Mouse (Mus musculus) adrenal gland, adult 2 months (tissue): ENCODE data around the gene Ss18l2. TPM values are rescaled to one million over a fixed set of nuclear protein-coding genes. Genes with fewer than 3 reads are reported as not detected.

Experiments used
- DNase-seq: peaks from one replicate; pipeline ENCODE4 v3.0.0; 2021
- polyA plus RNA-seq: library from polyadenylated mRNA; depleted of rRNA; stranded (reverse); fragments of >200 nt; gene quantifications from 2 replicates; pipeline ENCODE4 v1.2.3, GENCODE M21; 2012; rRNA removed
- total RNA-seq, 2 experiments: library from RNA; stranded (reverse); gene quantifications; 2 replicates each; pipeline ENCODE4 v1.2.3; 2021

Gene Ss18l2
- total and polyA plus RNA-seq, 3 experiments = 20.3 to 47.7 (median 45.8) TPM

- DNase-seq = peak; percentile 73
Observed at GRCm38 (mm10) chr9:121759091-121760081, 49.3 kb downstream of the Ss18l2 start, which contains the start of gene Zfp651. TSS of gene Zfp651 (plus strand) at chr9:121759330.

GRCm38 (mm10) chr9:121760271-121761090, 50.4 kb downstream of the Ss18l2 start:
- DNase-seq = peak; percentile 84

- peak; percentile 75 for DNase-seq
Observed at GRCm38 (mm10) chr9:121761091-121761665, 51.0 kb downstream of the Ss18l2 start.

GRCm38 (mm10) chr9:121761787-121762186, 51.7 kb downstream of the Ss18l2 start:
- no peak for DNase-seq

- DNase-seq = no peak
Observed at GRCm38 (mm10) chr9:121762248-121762647, 52.1 kb downstream of the Ss18l2 start.

GRCm38 (mm10) chr9:121762761-121763160, 52.6 kb downstream of the Ss18l2 start:
- DNase-seq = no peak

Other genes starting within 250 kb of the Ss18l2 start
- gene Cck, start 214.6 kb upstream of the Ss18l2 start, total RNA-seq = 1 to 10 TPM in 1 of 2 experiments, not detected in 1; 1.2 TPM
- 1.3 and 4.0 TPM in 2 replicates for gene Cck, start 214.6 kb upstream of the Ss18l2 start, polyA plus RNA-seq
- not detected for gene Lyzl4, start 68.2 kb upstream of the Ss18l2 start, total RNA-seq
- gene Lyzl4, start 68.2 kb upstream of the Ss18l2 start, polyA plus RNA-seq = 0.10 and 0.11 TPM in 2 replicates
- gene Vipr1, start 67.6 kb upstream of the Ss18l2 start, total RNA-seq = 1 to 10 TPM in 1 of 2 experiments, under 1 TPM in 1; 0.81 to 1.3 TPM
- 0.51 and 0.61 TPM in 2 replicates for gene Vipr1, start 67.6 kb upstream of the Ss18l2 start, polyA plus RNA-seq
- gene Sec22c, start 4.8 kb upstream of the Ss18l2 start, total RNA-seq = 1 to 10 TPM; 5.0 to 5.4 TPM
- 10.1 TPM in 2 replicates for gene Sec22c, start 4.8 kb upstream of the Ss18l2 start, polyA plus RNA-seq
- gene Nktr, start 8.8 kb downstream of the Ss18l2 start, total RNA-seq = 10 to 100 TPM; 54.2 to 83.7 TPM
- 24.9 and 25.0 TPM in 2 replicates for gene Nktr, start 8.8 kb downstream of the Ss18l2 start, polyA plus RNA-seq
- 10 to 100 TPM; 26.6 to 49.7 TPM for gene Zfp651, start 49.0 kb downstream of the Ss18l2 start, total RNA-seq
- gene Zfp651, start 49.0 kb downstream of the Ss18l2 start, polyA plus RNA-seq = 36.6 and 51.5 TPM in 2 replicates
- not detected for gene Klhl40, start 67.3 kb downstream of the Ss18l2 start, total RNA-seq
- not detected in 2 replicates for gene Klhl40, start 67.3 kb downstream of the Ss18l2 start, polyA plus RNA-seq
- not detected for gene Hhatl, start 82.2 kb downstream of the Ss18l2 start, total RNA-seq
- gene Hhatl, start 82.2 kb downstream of the Ss18l2 start, polyA plus RNA-seq = 0.13 and 0.17 TPM in 2 replicates
- gene Ccdc13, start 129.1 kb downstream of the Ss18l2 start, total RNA-seq = 1 to 10 TPM in 1 of 2 experiments, under 1 TPM in 1; 0.63 to 1.0 TPM
- gene Ccdc13, start 129.1 kb downstream of the Ss18l2 start, polyA plus RNA-seq = 0.26 and 1.2 TPM in 2 replicates
- 100 to 1,000 TPM in 1 of 2 experiments, 10 to 100 TPM in 1; 44.6 to 103 TPM for gene Higd1a, start 148.0 kb downstream of the Ss18l2 start, total RNA-seq
- gene Higd1a, start 148.0 kb downstream of the Ss18l2 start, polyA plus RNA-seq = 15.4 and 20.8 TPM in 2 replicates
- 1 to 10 TPM; 1.2 to 1.4 TPM for gene Ackr2, start 188.0 kb downstream of the Ss18l2 start, total RNA-seq
- gene Ackr2, start 188.0 kb downstream of the Ss18l2 start, polyA plus RNA-seq = 0.77 and 0.92 TPM in 2 replicates
- gene Cyp8b1, start 206.0 kb downstream of the Ss18l2 start, total RNA-seq = under 1 TPM; 0.48 to 0.84 TPM
- 0.32 and 1.00 TPM in 2 replicates for gene Cyp8b1, start 206.0 kb downstream of the Ss18l2 start, polyA plus RNA-seq
- 1 to 10 TPM in 1 of 2 experiments, under 1 TPM in 1; 0.78 to 1.6 TPM for gene Fam198a, start 240.7 kb downstream of the Ss18l2 start, total RNA-seq
- gene Fam198a, start 240.7 kb downstream of the Ss18l2 start, polyA plus RNA-seq = 0.87 and 1.5 TPM in 2 replicates